Mouse (Mus musculus): Measurements from ENCODE around the gene Irx5.
A peak's percentile ranks its signal among the peaks of the same experiment; 100 is the strongest.

Gene Irx5

GRCm38 (mm10) chr8:92361546-92362351 is 4.3 kb downstream of the Irx5 start:
- DNase-seq, result peak; percentile 8

- no peak for DNase-seq
Measured at GRCm38 (mm10) chr8:92362396-92363115, 5.1 kb downstream of the Irx5 start.

GRCm38 (mm10) chr8:92363217-92364147 is 6.1 kb downstream of the Irx5 start:
- DNase-seq, result peak; percentile 9

- DNase-seq, result peak; percentile 15
Measured at GRCm38 (mm10) chr8:92364148-92364775, 6.8 kb downstream of the Irx5 start.

- DNase-seq, result no peak
Measured at GRCm38 (mm10) chr8:92364776-92365240, 7.4 kb downstream of the Irx5 start.

- DNase-seq, result no peak
Measured at GRCm38 (mm10) chr8:92365241-92365943, 8.0 kb downstream of the Irx5 start.

- DNase-seq, result no peak
Measured at GRCm38 (mm10) chr8:92365944-92366735, 8.7 kb downstream of the Irx5 start.

GRCm38 (mm10) chr8:92366736-92367267 is 9.4 kb downstream of the Irx5 start:
- DNase-seq, result no peak

- DNase-seq, result no peak
Measured at GRCm38 (mm10) chr8:92379524-92379923, 22.1 kb downstream of the Irx5 start.

GRCm38 (mm10) chr8:92380571-92380970 is 23.1 kb downstream of the Irx5 start:
- DNase-seq, result no peak

GRCm38 (mm10) chr8:92387893-92388292 is 30.5 kb downstream of the Irx5 start:
- DNase-seq, result no peak

GRCm38 (mm10) chr8:92404218-92404617 is 46.8 kb downstream of the Irx5 start:
- DNase-seq, result no peak

GRCm38 (mm10) chr8:92408092-92408491 is 50.7 kb downstream of the Irx5 start:
- no peak for DNase-seq

- no peak for DNase-seq
Measured at GRCm38 (mm10) chr8:92413583-92413982, 56.2 kb downstream of the Irx5 start.

- DNase-seq, result no peak
Measured at GRCm38 (mm10) chr8:92420666-92421065, 63.2 kb downstream of the Irx5 start.
